Mouse (Mus musculus) lung, adult 2 months (tissue): ENCODE measurements around the gene Rftn1. TPM values are rescaled to one million over a fixed set of nuclear protein-coding genes. Genes with fewer than 3 reads are reported as not detected.

Source experiments
- DNase-seq: peaks from one replicate; pipeline ENCODE4 v3.0.0; 2022
- H3K4me1 ChIP-seq: fragments of 200-500 bp; 2 replicates; pipeline ENCODE4 v1.6.1; 2011; ENCODE audit warnings: low read length; ENCODE audit not compliant: control insufficient read depth, insufficient read depth
- H3K4me3 ChIP-seq: fragments of 200-500 bp; replicated peaks from 2 replicates; pipeline ENCODE3; 2011; ENCODE audit warnings: low read depth, mild to moderate bottlenecking, control low read depth, low read length; ENCODE audit errors: extremely low read depth
- CTCF ChIP-seq: fragments of 200-500 bp; IDR thresholded peaks from 2 replicates; pipeline ENCODE4 v1.5.1; 2011; ENCODE audit warnings: mild to moderate bottlenecking, low read length, control low read depth; ENCODE audit not compliant: insufficient read depth
- POLR2A ChIP-seq: fragments of 200-500 bp; IDR thresholded peaks from 2 replicates; pipeline ENCODE4 v1.6.1; 2011; ENCODE audit warnings: low read depth, mild to moderate bottlenecking, control low read depth, low read length, borderline replicate concordance; ENCODE audit errors: extremely low read depth
- WGBS: fragments of 180-500 bp; shearing (Covaris S2); methylation state at CpG from one replicate; pipeline ENCODE4 v1.1.7; 2018; 5-methylcytosine and 5-hydroxymethylcytosine counted together
- polyA plus RNA-seq: library from polyadenylated mRNA; depleted of rRNA; stranded (reverse); fragments of >200 nt; gene quantifications from 2 replicates; pipeline ENCODE4 v1.2.3, GENCODE M21; 2012

Gene Rftn1
- polyA plus RNA-seq, 1 experiment, result 32.4 TPM

DNA sequence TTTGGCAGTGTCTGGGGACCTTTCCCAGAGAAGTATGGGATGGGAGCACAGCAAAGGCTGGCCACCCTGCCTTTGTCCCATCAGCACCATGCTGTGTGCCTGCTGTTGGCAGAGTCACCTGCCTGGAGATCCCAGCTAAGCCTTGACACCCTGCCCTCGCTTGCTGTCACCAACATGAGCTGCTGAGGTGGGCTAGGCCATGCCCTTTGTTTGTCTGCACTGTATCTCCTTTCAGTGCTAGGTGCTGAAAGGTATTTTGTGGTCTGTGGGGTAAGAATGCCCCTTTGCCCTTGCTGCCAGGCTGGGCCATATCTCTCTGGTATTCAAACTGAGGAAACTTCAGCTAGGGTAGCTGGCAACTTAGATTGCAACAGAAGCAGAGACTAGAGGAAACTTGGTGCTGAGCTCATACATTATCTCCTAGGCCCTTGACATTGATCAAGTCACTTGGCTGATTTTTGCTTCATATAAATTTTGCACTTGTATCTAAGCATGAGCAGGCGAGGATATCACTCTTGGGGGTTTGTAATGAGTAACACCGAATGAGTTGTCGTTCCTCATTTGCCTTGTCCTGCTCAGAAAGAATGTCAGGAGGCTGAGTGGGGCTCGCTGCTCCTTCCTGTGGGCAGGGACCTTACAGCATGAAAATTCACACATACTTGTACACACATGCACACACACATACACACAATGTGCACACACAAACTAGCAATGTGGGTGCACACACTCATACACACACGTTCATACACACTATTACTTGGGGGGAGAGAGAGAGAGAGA is 207.7 kb downstream of the Rftn1 start:
- 76% methylated on average over 6 of the region's 6 CpGs for WGBS
- no peaks in the 10 kb centered on the region; the same call in 1 of the 2 replicates for H3K4me1 ChIP-seq
- no peak for DNase-seq
- TF ChIP-seq POLR2A (no peak), CTCF (no peak)
- H3K4me3 ChIP-seq, result no peak overlapping the region

- no peak overlapping the region for H3K4me3 ChIP-seq
- no peak for DNase-seq
- peaks cover 3% of the 10 kb centered on the region; the same call in 1 of the 2 replicates for H3K4me1 ChIP-seq
- TF ChIP-seq POLR2A, result no peak
- WGBS, result 90% methylated on average over 4 of the region's 4 CpGs
Measured at GRCm38 (mm10) chr17:49981591-49981990, 208.9 kb downstream of the Rftn1 start.

DNA sequence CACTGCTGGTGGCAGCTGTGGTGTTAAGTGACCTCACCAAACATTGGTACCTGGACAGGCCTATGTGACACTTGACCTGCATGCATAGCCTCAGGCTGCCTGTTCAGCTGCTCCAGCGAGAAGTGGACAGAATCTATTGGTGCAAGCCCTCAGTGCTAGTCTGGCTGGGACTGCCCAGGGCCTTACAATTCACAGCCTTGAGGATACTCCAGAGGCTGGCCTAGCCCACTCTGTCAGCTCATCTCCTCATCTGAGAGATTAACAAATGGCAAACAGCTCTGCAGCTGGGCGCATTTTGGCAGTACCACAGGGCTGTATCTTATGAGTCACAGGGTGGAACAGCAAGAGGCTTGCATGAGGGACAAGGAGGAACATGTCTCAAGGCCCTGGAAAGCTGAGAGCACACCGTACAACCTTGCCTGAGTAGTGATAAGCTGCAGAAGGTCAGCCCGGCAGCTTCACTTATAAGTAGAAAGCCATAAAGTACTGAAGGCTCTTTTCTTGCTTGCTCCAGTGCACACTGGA is 210.7 kb downstream of the Rftn1 start:
- WGBS, result 85% methylated on average over 4 of the region's 4 CpGs
- no peak overlapping the region for H3K4me3 ChIP-seq
- no peak for TF ChIP-seq CTCF
- TF ChIP-seq POLR2A, result no peak
- H3K4me1 ChIP-seq, result peaks cover 3% of the 10 kb centered on the region; the same call in 1 of the 2 replicates
- no peak for DNase-seq

- Histone ChIP-seq H3K4me1 (peaks cover 3% of the 10 kb centered on the region; the same call in 1 of the 2 replicates), H3K4me3 (no peak overlapping the region)
- no peak for DNase-seq
- TF ChIP-seq POLR2A, result no peak
- TF ChIP-seq CTCF, result no peak
- WGBS, result 52% methylated on average over 3 of the region's 3 CpGs
Measured at GRCm38 (mm10) chr17:49977424-49977790, 213.1 kb downstream of the Rftn1 start.

DNA sequence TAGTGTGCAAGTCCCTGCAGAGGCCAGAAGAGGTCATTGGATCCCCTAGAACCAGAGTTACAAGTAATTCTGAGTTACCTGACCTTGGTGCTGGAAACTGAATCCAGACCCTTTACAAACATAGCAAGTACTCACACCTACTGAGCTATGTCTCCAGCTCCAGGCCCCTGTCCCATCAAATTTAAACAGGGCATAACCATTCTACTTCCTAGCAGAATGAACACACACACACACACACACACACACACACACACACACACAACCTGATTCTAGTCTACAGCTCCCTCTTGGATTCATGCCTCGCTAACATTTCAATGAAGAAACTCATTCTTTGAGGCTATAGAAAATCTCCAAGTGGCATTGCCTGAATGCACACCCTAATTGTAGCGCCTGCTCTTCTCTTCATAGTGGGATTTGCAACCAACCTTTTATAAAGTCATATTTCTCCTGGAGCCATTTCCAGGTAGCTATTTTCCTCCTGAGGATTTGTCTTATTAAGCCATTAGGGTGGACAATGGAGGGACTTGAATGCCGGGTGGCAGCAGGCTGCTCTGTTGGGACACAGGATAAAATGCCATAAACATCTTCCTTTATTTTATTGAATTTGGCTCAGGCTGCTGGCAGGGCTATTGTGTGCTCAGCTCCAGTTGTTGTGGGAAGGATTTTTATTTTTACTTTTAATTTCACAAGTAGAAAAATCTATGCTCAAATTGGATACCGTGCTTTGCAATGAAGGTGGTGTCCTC is 213.6 kb downstream of the Rftn1 start:
- no peak for TF ChIP-seq CTCF
- TF ChIP-seq POLR2A, result no peak
- 67% methylated on average over 4 of the region's 4 CpGs for WGBS
- DNase-seq, result no peak
- Histone ChIP-seq H3K4me3 (no peak overlapping the region), H3K4me1 (peaks cover 3% of the 10 kb centered on the region; the same call in 1 of the 2 replicates)

DNA sequence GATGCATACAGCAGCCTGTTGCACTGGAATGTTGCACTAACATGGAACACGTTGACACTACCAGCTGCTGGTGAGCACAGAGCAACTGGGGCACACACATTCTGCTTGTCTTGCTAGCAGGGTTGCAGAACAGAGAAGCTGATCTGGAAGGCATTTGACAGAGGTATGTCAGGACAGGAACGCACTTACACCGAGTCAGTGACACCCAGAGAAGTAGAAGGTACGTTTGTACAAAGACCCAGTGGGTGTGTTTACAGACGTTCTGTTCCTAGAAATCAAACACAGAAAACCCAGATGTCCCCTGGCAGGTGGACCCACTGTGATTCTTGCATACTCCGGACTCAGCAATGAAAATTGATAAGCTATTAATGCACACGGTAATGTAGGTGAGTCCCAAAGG is 215.0 kb downstream of the Rftn1 start:
- TF ChIP-seq CTCF (no peak), POLR2A (no peak)
- no peak for DNase-seq
- 65% methylated on average over 7 of the region's 7 CpGs for WGBS
- Histone ChIP-seq H3K4me3 (no peak overlapping the region), H3K4me1 (peaks cover 3% of the 10 kb centered on the region; the same call in 1 of the 2 replicates)

DNA sequence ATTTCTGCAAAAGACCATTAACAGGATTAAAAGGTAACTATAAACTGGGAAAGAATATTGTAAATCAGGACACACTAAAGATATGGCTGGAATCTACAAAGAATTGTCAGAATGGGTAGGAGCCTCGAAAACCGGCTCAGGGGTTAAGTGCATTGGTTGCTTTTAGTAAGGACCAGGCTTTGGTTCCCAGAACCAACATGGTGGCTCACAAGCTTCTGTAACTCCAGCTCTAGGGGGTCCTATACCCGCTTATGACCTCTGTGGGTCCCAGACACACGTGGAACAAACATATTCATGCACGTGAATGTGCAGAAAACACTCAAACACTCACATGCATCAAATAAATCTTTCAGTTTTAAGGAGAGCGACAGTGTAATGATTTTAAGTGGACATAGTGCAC is 215.5 kb downstream of the Rftn1 start:
- peaks cover 3% of the 10 kb centered on the region; the same call in 1 of the 2 replicates for H3K4me1 ChIP-seq
- 82% methylated on average over 6 of the region's 6 CpGs for WGBS
- H3K4me3 ChIP-seq, result no peak overlapping the region
- no peak for TF ChIP-seq POLR2A
- no peak for TF ChIP-seq CTCF
- no peak for DNase-seq

DNA sequence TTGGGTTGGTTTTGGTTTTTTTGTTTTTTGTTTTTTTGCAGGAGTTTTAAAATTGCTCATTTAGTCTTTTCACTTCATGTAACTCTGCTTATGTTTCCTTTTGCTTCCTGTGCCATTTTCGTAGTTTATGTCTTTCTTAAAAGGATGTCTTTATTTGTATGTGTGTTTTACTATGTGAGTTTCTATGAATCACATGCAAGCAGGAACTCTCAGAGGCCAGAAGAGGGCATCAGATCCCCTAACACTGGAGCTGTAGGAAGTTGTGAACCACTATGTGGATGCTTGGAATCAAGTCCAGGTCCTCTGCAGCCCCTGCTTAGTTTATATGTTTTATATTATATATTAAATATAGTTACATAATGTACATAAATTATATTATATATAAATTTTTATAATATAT is 218.3 kb downstream of the Rftn1 start:
- Histone ChIP-seq H3K4me1 (peaks cover 3% of the 10 kb centered on the region), H3K4me3 (no peak overlapping the region)
- TF ChIP-seq POLR2A, result no peak
- no peak for TF ChIP-seq CTCF
- DNase-seq, result no peak
- WGBS, result 81% methylated on average over 1 of the region's 1 CpGs

- TF ChIP-seq CTCF (no peak), POLR2A (no peak)
Measured at GRCm38 (mm10) chr17:49971057-49971456, 219.4 kb downstream of the Rftn1 start.

More at GRCm38 (mm10) chr17:49971057-49971456, 219.4 kb downstream of the Rftn1 start:
- DNase-seq, result no peak
- H3K4me1 ChIP-seq, result peaks cover 3% of the 10 kb centered on the region; the same call in 1 of the 2 replicates
- H3K4me3 ChIP-seq, result no peak overlapping the region
